Mouse (Mus musculus) forebrain, postnatal 0 days (tissue): ENCODE measurements around the gene Cyp17a1. TPM values are rescaled to one million over a fixed set of nuclear protein-coding genes. Genes with fewer than 3 reads are reported as not detected.

Experiments
- ATAC-seq: fragments of 200-750 bp; cut with Nextera tagmentation; 2 replicates; pipeline ENCODE4 v1.8.0; 2017; ENCODE audit warnings: mild to moderate bottlenecking, moderate library complexity
- DNase-seq: peaks from one replicate; pipeline ENCODE4 v3.0.0-alpha.2; 2015
- H3K27ac ChIP-seq: fragments of 300-500 bp; sonication (generic); 2 replicates; pipeline ENCODE4 v1.5.1; 2014; ENCODE audit warnings: low read depth, mild to moderate bottlenecking, antibody characterized with exemption, low read length, moderate library complexity, mixed read lengths
- H3K27me3 ChIP-seq: fragments of 300-500 bp; sonication (generic); 2 replicates; pipeline ENCODE4 v1.6.1; 2014; ENCODE audit warnings: mild to moderate bottlenecking, low read length, mixed read lengths; ENCODE audit not compliant: insufficient read depth
- H3K36me3 ChIP-seq: fragments of 300-500 bp; sonication (generic); 2 replicates; pipeline ENCODE4 v1.6.1; 2014; ENCODE audit warnings: mild to moderate bottlenecking, moderate library complexity; ENCODE audit not compliant: insufficient read depth
- H3K4me1 ChIP-seq: fragments of 300-500 bp; sonication (generic); 2 replicates; pipeline ENCODE4 v1.6.1; 2014; ENCODE audit warnings: antibody characterized with exemption; ENCODE audit not compliant: insufficient read depth
- H3K4me2 ChIP-seq: fragments of 300-500 bp; sonication (generic); 2 replicates; pipeline ENCODE4 v1.6.1; 2014; ENCODE audit warnings: low read depth, mild to moderate bottlenecking, moderate library complexity
- H3K4me3 ChIP-seq: fragments of 300-500 bp; sonication (generic); 2 replicates; pipeline ENCODE4 v1.5.1; 2014; ENCODE audit warnings: low read depth, low read length, mixed read lengths
- H3K9ac ChIP-seq: fragments of 300-500 bp; sonication (generic); 2 replicates; pipeline ENCODE4 v1.6.1; 2014; ENCODE audit warnings: mild to moderate bottlenecking
- H3K9me3 ChIP-seq: fragments of 300-500 bp; sonication (generic); 2 replicates; pipeline ENCODE4 v1.6.1; 2016; ENCODE audit warnings: low read length
- CTCF ChIP-seq: sonication (generic); IDR thresholded peaks from 2 replicates; pipeline ENCODE4 v1.5.1; 2016; ENCODE audit warnings: antibody characterized with exemption, control low read depth, low read depth
- WGBS: fragments of 180-500 bp; shearing (Covaris S2); extraction: QIAGEN DNeasy Blood & Tissue Kit; methylation state at CpG from one replicate; pipeline ENCODE4 v1.1.7; 2014; 5-methylcytosine and 5-hydroxymethylcytosine counted together
- polyA plus RNA-seq: library from polyadenylated mRNA; unstranded; fragments of >200 nt; fragmentation: Nextera tagmentation; extraction: Ambion mirVana; gene quantifications from 2 replicates; pipeline ENCODE4 v1.2.1, GENCODE M21; 2015
- total RNA-seq: library from RNA; depleted of rRNA; stranded (reverse); fragments of >200 nt; gene quantifications from 2 replicates; pipeline ENCODE4 v1.2.3, GENCODE M21; 2014

Gene Cyp17a1
- total and polyA plus RNA-seq, 2 experiments from 2014 or later, result not detected

DNA sequence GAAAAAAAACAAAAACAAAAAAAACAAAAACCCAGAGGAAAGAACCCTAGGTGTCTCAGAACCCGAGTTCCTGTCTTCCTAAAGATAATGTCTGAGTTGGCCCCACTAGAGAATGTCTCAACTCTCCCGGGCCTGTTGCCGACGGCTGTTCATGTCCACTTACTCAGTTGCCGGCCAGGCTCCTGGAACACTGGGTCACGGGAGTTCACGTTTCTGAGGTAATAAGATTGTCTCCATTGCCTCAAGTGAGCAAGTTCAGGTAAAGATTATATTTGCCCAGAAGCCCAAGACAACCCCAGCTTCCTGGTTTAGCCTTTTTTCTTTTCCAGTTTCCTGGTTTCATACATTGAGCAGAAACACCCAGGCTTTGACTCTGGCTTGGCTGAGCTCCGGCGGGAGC lies 14.1 kb downstream of the Cyp17a1 start:
- Histone ChIP-seq H3K4me3 (no peak overlapping the region), H3K4me1 (no peaks in the 10 kb centered on the region), H3K9me3 (no peaks in the 10 kb centered on the region), H3K36me3 (peaks cover 24% of the 10 kb centered on the region), H3K4me2 (no peak overlapping the region), H3K27ac (no peak overlapping the region), H3K9ac (no peak overlapping the region), H3K27me3 (no peaks in the 10 kb centered on the region)
- TF ChIP-seq CTCF, result no peak
- ATAC-seq (no peak), DNase-seq (no peak)
- WGBS, result 91% methylated on average over 9 of the region's 9 CpGs

DNA sequence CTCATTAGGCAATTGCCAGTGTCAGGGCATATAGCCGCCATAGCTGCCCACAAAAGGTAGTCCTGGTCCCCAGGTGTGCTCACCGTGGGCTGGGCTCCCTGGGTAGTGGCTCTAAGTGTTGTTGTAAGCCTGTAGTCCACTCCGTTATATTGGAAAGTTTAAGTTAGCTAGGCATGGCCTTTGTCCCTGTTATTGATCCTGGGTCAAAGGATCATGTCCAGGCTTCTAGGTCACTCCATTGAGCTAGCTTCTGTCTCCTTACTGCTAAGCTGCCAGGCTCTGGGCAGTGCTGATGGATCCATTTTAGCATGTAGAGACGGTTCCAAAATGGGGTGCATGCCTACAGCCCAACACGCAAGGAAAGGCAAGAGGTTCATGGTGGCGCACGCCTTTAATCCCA lies 14.6 kb downstream of the Cyp17a1 start:
- Histone ChIP-seq H3K4me1 (no peaks in the 10 kb centered on the region), H3K27me3 (no peaks in the 10 kb centered on the region), H3K4me3 (no peak overlapping the region), H3K9me3 (no peaks in the 10 kb centered on the region), H3K36me3 (peaks cover 30% of the 10 kb centered on the region), H3K27ac (no peak overlapping the region), H3K9ac (no peak overlapping the region), H3K4me2 (no peak overlapping the region)
- WGBS, result 97% methylated on average over 7 of the region's 7 CpGs
- no peak for DNase-seq
- ATAC-seq, result no peak
- no peak for TF ChIP-seq CTCF

DNA sequence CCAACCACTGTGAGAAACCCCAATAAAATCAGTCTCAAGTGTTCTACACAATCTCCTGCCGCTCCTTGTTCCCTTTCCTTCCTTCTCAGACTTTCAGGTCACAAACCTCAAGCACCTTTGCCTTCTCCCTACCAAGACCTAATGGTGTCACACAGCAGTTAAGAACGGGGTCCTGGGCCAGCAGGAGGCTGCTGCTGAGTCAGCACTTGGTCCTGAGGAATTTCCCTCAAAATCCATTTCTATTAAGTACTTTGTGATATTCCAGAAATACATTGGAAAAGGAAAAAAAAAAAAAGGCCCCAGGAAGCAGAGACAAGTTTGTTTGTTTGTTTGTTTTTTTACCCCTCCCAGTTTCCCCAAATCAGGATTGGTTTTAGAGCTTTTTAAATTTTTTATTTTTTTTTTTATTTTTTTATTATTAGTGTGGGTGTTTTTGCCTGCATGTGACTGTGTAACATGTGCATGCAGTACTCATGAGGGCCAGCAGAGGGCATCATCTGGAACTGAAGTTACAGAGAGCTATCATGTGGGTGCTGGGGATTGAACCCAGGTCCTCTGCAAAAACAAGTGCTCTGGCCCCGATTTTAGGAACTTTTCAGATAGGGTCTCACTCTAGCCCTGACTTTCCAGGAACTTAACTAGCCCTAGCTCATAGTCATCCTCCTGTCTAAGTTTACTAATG lies 15.5 kb downstream of the Cyp17a1 start:
- TF ChIP-seq CTCF, result peak; percentile 56
- WGBS, result 93% methylated on average over 3 of the region's 3 CpGs
- no peak for DNase-seq

DNA sequence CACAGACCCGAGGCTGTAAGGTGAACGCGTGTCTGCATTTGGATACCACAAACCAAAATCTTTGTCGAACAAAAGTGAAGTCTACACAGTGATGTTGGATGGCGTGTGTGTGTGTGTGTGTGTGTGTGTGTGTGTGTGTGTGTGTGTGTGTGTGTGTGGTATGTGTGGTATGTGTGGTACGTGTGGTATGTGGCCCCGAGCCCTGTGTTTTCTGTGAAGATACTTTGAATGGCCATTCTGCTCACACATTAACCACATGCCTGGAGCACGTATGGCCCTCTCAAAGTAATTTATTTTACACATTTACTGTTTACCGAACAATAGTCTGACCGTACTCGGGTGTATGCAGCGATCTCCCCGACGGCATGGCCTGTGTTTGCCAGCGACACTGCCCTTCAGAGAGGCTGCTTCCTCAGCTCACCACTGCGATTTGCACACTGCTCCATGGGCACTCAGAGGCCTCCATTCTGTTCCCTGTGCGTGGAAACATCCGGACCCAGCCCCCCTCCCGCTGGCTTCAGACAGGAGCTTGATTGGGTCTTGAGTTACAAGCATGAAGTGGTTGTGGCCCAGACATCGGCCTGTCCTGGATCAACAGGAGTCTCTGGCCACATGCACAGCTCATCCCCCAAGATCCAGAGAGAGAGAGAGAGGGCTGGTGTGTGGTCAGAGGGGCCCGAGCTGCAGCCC lies 16.7 kb downstream of the Cyp17a1 start:
- no peak for DNase-seq
- TF ChIP-seq CTCF, result no peak
- H3K4me1 ChIP-seq, result no peaks in the 10 kb centered on the region
- H3K27me3 ChIP-seq, result no peaks in the 10 kb centered on the region
- no peak overlapping the region for H3K4me3 ChIP-seq
- no peak overlapping the region for H3K27ac ChIP-seq
- no peaks in the 10 kb centered on the region for H3K9me3 ChIP-seq
- no peak overlapping the region for H3K4me2 ChIP-seq
- ATAC-seq, result no peak
- H3K9ac ChIP-seq, result no peak overlapping the region
- 95% methylated on average over 21 of the region's 21 CpGs for WGBS
- peaks cover 40% of the 10 kb centered on the region for H3K36me3 ChIP-seq

More for the DNA sequence above, 15.5 kb downstream of the Cyp17a1 start:
- Histone ChIP-seq H3K27me3 (no peaks in the 10 kb centered on the region), H3K4me2 (no peak overlapping the region), H3K4me1 (no peaks in the 10 kb centered on the region), H3K36me3 (peaks cover 34% of the 10 kb centered on the region), H3K27ac (no peak overlapping the region), H3K4me3 (no peak overlapping the region), H3K9me3 (no peaks in the 10 kb centered on the region), H3K9ac (no peak overlapping the region)
- ATAC-seq, result no peak

DNA sequence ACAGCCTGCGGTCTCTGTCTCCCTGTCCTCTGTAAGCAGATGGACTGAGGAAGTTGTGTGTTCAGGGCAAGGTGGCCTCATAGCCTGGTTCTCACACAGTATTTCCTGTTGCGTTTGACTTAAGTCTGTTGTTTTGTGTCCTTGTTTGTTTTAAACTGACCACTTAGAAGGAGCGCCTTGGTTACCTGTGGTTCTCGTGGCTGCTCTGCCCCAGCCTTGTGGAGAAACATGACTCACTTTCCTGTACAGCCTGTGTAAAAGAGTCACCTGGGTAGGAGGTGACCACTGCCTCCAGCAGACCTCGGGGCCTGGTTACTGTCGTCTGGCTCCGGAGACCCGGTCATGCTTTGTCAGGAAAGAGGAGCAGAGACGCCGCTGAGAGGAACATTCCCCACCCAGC lies 17.3 kb downstream of the Cyp17a1 start:
- 94% methylated on average over 10 of the region's 10 CpGs for WGBS
- Histone ChIP-seq H3K4me1 (no peaks in the 10 kb centered on the region), H3K27me3 (no peaks in the 10 kb centered on the region), H3K27ac (no peak overlapping the region), H3K36me3 (peaks cover 40% of the 10 kb centered on the region), H3K9me3 (no peaks in the 10 kb centered on the region), H3K9ac (no peak overlapping the region), H3K4me2 (no peak overlapping the region), H3K4me3 (no peak overlapping the region)
- ATAC-seq (no peak), DNase-seq (no peak)
- TF ChIP-seq CTCF, result no peak

DNA sequence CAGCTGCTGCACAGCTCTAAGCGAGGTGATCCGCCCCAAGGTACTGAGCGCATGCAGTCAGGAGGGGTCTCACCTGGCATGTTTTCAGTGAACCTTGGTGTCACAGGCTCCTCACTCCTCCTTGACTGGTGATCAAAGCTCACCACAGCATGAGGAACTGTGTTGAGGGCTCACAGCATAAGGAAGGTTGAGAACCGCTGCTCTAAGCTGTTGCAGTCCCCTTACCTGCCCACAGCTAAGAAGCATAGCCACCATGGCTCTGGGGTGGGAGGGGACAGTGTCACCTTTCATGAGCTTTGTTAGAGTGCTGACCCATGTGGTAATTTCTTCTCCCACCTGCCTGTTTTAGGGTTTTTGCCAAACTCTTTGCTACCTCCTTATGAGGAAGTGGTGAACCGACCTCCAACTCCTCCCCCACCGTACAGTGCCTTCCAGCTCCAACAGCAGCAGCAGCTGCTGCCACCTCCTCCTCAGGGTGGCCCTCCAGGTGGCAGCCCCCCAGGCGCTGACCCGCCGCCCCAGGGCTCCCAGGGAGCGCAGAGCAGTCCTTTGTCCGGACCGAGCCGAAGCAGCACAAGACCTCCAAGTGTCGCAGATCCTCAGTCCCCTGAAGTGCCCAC lies 19.2 kb downstream of the Cyp17a1 start:
- DNase-seq (no peak), ATAC-seq (no peak)
- no peak for TF ChIP-seq CTCF
- Histone ChIP-seq H3K27me3 (no peaks in the 10 kb centered on the region), H3K27ac (no peak overlapping the region), H3K36me3 (peaks cover 40% of the 10 kb centered on the region), H3K4me2 (no peak overlapping the region), H3K9ac (no peak overlapping the region), H3K4me1 (no peaks in the 10 kb centered on the region), H3K9me3 (no peaks in the 10 kb centered on the region), H3K4me3 (no peak overlapping the region)
- WGBS, result 94% methylated on average over 14 of the region's 14 CpGs

DNA sequence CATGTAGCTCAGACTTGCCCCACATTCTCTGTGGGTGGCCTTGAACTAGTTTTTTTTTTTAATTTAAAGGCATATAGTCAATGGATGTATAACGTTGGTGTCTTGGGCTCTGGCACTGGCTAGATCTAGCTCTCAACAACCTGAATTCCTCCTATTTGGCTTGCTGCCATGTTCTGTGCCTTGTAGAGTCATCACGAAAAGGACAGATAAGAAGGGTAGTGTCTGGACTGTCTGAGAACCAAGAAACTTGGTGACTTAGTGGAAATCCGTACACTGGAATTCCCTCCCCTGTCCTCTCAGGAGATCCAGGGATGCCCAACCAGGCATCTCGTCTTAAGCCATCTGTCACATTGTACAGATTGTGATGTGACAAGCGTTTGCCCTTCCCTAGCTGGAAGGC lies 19.8 kb downstream of the Cyp17a1 start:
- no peak overlapping the region for H3K9ac ChIP-seq
- TF ChIP-seq CTCF, result no peak
- H3K4me1 ChIP-seq, result no peaks in the 10 kb centered on the region
- H3K27me3 ChIP-seq, result no peaks in the 10 kb centered on the region
- DNase-seq (no peak), ATAC-seq (no peak)
- no peak overlapping the region for H3K4me3 ChIP-seq
- no peak overlapping the region for H3K4me2 ChIP-seq
- H3K9me3 ChIP-seq, result no peaks in the 10 kb centered on the region
- H3K27ac ChIP-seq, result no peak overlapping the region
- WGBS, result 82% methylated on average over 5 of the region's 5 CpGs
- H3K36me3 ChIP-seq, result peaks cover 40% of the 10 kb centered on the region
